Mouse (Mus musculus) small intestine, adult 2 months (tissue): ENCODE measurements at regions not wholly inside any gene's neighbourhood (a gene's known extent, or its start where the extent isn't known, plus 50 kb on each side); places are given as distances from the start of the nearest gene placed in this dataset.

Source experiments
- H3K27ac ChIP-seq: fragments of 200-500 bp; 2 replicates; pipeline ENCODE4 v1.5.1; 2012; ENCODE audit warnings: low read depth, low read length, control low read depth, inconsistent platforms; ENCODE audit not compliant: insufficient read depth
- H3K27me3 ChIP-seq: fragments of 200-500 bp; 2 replicates; pipeline ENCODE4 v1.6.1; 2012; ENCODE audit warnings: mild to moderate bottlenecking, moderate library complexity, low read length, inconsistent platforms; ENCODE audit not compliant: control insufficient read depth, insufficient read depth
- H3K36me3 ChIP-seq: fragments of 200-500 bp; 2 replicates; pipeline ENCODE4 v1.6.1; 2012; ENCODE audit warnings: mild to moderate bottlenecking, low read length, control low read depth, inconsistent platforms; ENCODE audit not compliant: control insufficient read depth, insufficient read depth
- H3K4me1 ChIP-seq: fragments of 200-500 bp; 2 replicates; pipeline ENCODE4 v1.6.1; 2012; ENCODE audit warnings: low read length, inconsistent platforms, mixed read lengths; ENCODE audit not compliant: control insufficient read depth, insufficient read depth, insufficient read length
- H3K4me3 ChIP-seq: fragments of 200-500 bp; 2 replicates; pipeline ENCODE4 v1.5.1; 2012; ENCODE audit warnings: low read depth, mild to moderate bottlenecking, control low read depth, inconsistent platforms, low read length, moderate library complexity
- CTCF ChIP-seq: fragments of 200-500 bp; IDR thresholded peaks from 2 replicates; pipeline ENCODE4 v1.5.1; 2012; ENCODE audit warnings: low read depth, mild to moderate bottlenecking, control low read depth, inconsistent platforms, low read length, moderate library complexity, mixed read lengths; ENCODE audit not compliant: insufficient replicate concordance, insufficient read length; ENCODE audit errors: extremely low read depth
- POLR2A ChIP-seq: fragments of 200-500 bp; IDR thresholded peaks from 2 replicates; pipeline ENCODE4 v1.6.1; 2012; ENCODE audit warnings: low read depth, mild to moderate bottlenecking, control low read depth, inconsistent platforms, low read length, moderate library complexity
- WGBS: fragments of 180-500 bp; shearing (Covaris S2); methylation state at CpG from one replicate; pipeline ENCODE4 v1.1.7; 2018; 5-methylcytosine and 5-hydroxymethylcytosine counted together

DNA sequence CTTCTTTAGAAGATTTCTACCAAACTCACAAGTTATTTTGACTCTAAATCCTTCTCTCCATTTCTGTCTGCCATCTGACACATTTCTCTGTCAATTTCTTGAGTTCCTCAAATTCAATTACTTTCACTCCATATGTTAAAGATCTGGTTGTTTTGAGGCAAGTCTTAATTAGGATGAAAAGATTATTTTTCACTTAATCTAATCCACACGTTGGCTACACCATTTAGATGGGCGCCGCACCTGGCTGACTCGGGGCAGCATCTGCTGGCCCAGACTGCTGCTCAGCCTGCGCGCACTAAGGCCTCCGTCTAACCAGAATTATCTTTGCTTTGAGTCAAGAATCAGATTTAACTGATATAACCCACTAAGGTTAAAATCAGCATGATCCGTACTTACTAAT is 894.3 kb downstream of the Diaph3 start:
- TF ChIP-seq CTCF (no peak), POLR2A (no peak)
- Histone ChIP-seq H3K4me1 (no peaks in the 10 kb centered on the region), H3K4me3 (no peak overlapping the region), H3K27me3 (no peaks in the 10 kb centered on the region), H3K27ac (no peak overlapping the region), H3K36me3 (no peaks in the 10 kb centered on the region)
- 94% methylated on average over 8 of the region's 8 CpGs for WGBS

GRCm38 (mm10) chr14:86243662-86244061 is 897.4 kb downstream of the Diaph3 start:
- Histone ChIP-seq H3K27me3 (no peaks in the 10 kb centered on the region), H3K27ac (no peak overlapping the region), H3K4me3 (no peak overlapping the region), H3K4me1 (no peaks in the 10 kb centered on the region), H3K36me3 (no peaks in the 10 kb centered on the region)
- 61% methylated on average over 1 of the region's 1 CpGs for WGBS
- TF ChIP-seq POLR2A, result no peak
- TF ChIP-seq CTCF, result no peak

DNA sequence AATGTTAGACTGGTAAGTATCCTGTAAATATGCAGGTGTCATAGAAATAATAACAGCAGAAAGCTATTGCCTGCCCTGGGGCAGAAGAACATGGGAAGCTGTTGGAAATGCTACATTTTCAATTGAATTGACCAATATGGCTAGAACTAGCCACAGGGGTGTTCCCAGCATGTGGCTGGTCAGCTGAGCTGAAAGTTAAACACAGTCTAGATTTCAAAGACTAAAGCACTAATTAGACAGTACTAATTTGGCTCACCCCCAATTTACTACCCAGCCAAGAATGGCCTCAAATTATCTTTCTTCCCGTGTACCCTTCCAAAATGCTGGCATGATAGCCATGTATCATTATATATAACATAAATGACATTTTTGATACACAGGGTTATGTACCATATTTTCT is 898.2 kb downstream of the Diaph3 start:
- Histone ChIP-seq H3K36me3 (no peaks in the 10 kb centered on the region), H3K4me1 (no peaks in the 10 kb centered on the region), H3K27me3 (no peaks in the 10 kb centered on the region), H3K27ac (no peak overlapping the region), H3K4me3 (no peak overlapping the region)
- WGBS, result 71% methylated on average over 1 of the region's 1 CpGs
- TF ChIP-seq CTCF (no peak), POLR2A (no peak)

DNA sequence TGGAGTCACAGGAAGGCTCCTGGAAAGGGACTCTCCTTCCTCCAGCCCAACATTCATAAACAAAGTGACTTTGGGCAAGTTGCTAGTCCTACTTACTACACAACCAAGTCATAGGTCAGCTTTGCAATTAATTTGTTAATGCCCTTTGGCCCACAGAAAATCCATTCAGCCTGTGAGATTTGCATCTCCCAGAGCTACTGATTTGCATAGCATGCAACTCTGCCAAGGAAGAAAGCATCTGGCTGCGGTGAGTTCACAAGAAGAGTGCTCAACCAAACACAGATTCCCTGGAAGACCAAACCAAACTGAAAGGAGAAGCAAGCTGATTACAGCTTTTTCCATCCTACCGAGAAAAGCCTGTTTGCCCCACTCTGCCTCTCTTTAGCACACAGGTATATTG is 901.9 kb downstream of the Diaph3 start:
- TF ChIP-seq POLR2A (no peak), CTCF (no peak)
- H3K27me3 ChIP-seq, result no peaks in the 10 kb centered on the region
- H3K27ac ChIP-seq, result no peak overlapping the region
- 40% methylated on average over 2 of the region's 2 CpGs for WGBS
- no peaks in the 10 kb centered on the region for H3K36me3 ChIP-seq
- H3K4me3 ChIP-seq, result no peak overlapping the region
- H3K4me1 ChIP-seq, result no peaks in the 10 kb centered on the region

DNA sequence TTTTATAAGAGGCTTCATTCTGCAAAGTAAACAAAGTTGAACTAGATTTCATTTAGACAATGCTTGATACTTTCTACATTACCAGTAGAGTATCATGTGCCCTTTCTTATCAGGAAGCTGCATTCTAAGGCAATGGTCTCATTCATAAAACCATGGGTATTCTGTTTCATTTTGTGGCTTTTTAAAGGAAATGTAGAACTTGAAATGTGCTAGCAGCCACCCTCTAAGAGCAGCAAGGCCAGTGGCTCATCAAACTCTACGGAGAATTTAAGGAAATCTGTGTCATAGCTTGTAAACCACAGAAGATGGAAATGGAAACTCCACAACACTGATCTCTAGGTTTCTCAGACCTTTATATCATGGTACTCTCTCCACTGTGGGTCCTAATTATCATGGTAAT is 907.7 kb downstream of the Diaph3 start:
- TF ChIP-seq POLR2A, result no peak
- TF ChIP-seq CTCF, result no peak
- WGBS, result 72% methylated on average over 1 of the region's 1 CpGs

GRCm38 (mm10) chr14:86230609-86231008 is 910.4 kb downstream of the Diaph3 start:
- WGBS, result 42% methylated on average over 1 of the region's 1 CpGs
- Histone ChIP-seq H3K36me3 (no peaks in the 10 kb centered on the region), H3K4me3 (no peak overlapping the region), H3K4me1 (no peaks in the 10 kb centered on the region), H3K27ac (no peak overlapping the region), H3K27me3 (no peaks in the 10 kb centered on the region)
- TF ChIP-seq CTCF (no peak), POLR2A (no peak)

More for the DNA sequence above, 907.7 kb downstream of the Diaph3 start:
- Histone ChIP-seq H3K36me3 (no peaks in the 10 kb centered on the region), H3K27me3 (no peaks in the 10 kb centered on the region), H3K4me3 (no peak overlapping the region), H3K27ac (no peak overlapping the region), H3K4me1 (no peaks in the 10 kb centered on the region)

GRCm38 (mm10) chr14:86229755-86230154 is 911.3 kb downstream of the Diaph3 start:
- Histone ChIP-seq H3K4me3 (no peak overlapping the region), H3K4me1 (no peaks in the 10 kb centered on the region), H3K36me3 (no peaks in the 10 kb centered on the region), H3K27ac (no peak overlapping the region), H3K27me3 (no peaks in the 10 kb centered on the region)
- TF ChIP-seq CTCF, result no peak
- TF ChIP-seq POLR2A, result no peak
- WGBS, result 85% methylated on average over 2 of the region's 2 CpGs

- Histone ChIP-seq H3K36me3 (no peaks in the 10 kb centered on the region), H3K27ac (no peak overlapping the region), H3K4me3 (no peak overlapping the region), H3K4me1 (no peaks in the 10 kb centered on the region), H3K27me3 (no peaks in the 10 kb centered on the region)
- no peak for TF ChIP-seq POLR2A
- WGBS, result 78% methylated on average over 9 of the region's 9 CpGs
These were observed 925.3 kb downstream of the Diaph3 start for GRCm38 (mm10) chr14:86215711-86216110.
